Mouse (Mus musculus): ENCODE measurements at regions not wholly inside any gene's neighbourhood (a gene's known extent, or its start where the extent isn't known, plus 50 kb on each side); places are given as distances from the start of the nearest gene placed in this dataset.
A peak's percentile ranks its signal among the peaks of the same experiment; 100 is the strongest.
"Not testable (repeated sequence)": the region's sequence is repeated elsewhere in the genome, so short reads cannot be mapped to it uniquely, and the experiment has no call there.

DNA sequence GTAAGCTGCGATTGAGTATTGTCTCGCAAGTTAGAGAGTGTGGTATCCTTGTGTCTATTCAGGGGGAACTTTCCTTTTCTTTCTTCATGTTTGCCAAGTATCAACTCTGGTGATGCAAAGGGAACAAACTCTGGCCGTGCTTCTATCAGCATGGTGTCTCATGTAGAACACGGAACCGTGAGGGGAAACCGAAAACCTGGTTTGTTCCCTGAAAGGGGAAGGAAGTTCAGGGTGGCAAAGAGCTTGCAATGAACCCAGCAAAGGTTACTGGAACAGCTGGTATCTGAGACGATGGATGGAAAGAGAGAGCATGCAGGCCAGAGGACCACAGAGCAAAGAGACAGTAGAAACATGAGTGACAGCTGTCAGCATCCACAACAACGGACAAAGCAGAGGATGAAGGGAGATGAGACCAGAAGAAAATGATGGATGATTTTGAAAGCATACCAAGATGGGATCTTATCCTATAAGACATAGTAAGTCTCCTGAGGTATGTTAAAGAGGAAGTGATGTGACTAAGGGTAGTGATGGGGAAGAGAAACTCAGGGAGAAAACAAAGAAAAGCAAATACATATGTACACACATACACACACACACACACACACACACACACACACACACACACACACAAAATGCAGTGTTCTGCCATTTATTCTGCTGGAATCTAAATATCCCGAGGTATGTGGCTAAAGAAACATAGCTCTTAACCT is 199.8 kb upstream of the Peli2 start:
- no peak for DNase-seq (ENCODE audit: low spot score in 2 of 2)

DNA sequence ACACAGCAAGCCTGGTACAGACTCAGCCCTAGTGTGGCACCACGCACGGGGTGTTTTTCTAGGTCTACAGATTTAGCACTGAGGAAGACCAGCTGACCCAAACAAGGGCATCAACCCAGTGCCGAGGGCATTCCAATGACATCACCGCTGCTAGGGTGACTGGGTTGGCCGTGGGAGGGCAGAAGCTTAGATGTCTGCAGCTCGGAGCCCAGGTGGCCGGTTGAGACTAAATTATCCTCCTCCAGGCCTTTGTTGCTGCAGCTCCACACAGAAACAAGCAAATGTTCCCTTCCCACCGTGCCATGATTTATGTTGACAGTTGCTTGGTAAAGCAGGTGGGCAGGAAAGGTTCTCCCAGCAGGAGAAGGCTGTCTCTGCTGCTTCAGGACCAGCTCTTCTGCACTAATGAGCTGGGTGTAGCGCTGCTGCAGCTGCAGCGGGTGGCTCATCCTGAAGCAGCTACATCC is 198.8 kb upstream of the Peli2 start:
- DNase-seq (ENCODE audit: low spot score in 2 of 2) = peak; percentile 9 to 10

- no peak for DNase-seq (ENCODE audit: low spot score in 2 of 2)
Observed at GRCm38 (mm10) chr14:47926416-47926815, 194.2 kb upstream of the Peli2 start.

DNA sequence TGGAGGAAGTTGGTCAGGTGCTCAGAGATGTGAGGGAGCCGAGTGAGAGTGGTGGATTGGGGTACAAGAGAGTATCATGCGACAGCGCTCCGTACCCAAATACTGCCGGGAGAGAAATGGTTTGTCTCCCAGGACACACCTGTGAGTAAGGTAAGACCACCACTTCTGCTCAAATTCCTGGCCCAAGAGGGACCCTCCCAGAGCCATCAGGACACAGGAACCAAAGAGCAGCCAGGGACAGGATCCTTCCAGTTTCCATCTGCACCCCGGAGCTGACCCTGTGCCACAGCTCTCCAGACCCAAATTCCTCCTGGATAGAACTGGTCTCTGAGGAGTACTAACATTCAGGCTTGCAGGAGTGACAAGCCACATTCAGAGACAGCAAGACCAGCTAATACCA is 185.2 kb upstream of the Peli2 start:
- DNase-seq (ENCODE audit: low spot score in 2 of 2) = no peak

GRCm38 (mm10) chr14:47937081-47937651 is 183.5 kb upstream of the Peli2 start:
- no peak for DNase-seq (ENCODE audit: low spot score in 2 of 2)

GRCm38 (mm10) chr14:47939781-47940590 is 180.6 kb upstream of the Peli2 start:
- DNase-seq (ENCODE audit: low spot score in 2 of 2) = no peak

- DNase-seq (ENCODE audit: low spot score in 2 of 2) = no peak
Observed at GRCm38 (mm10) chr14:47942671-47943070, 178.0 kb upstream of the Peli2 start.

- DNase-seq (ENCODE audit: low spot score in 2 of 2) = no peak
Observed at GRCm38 (mm10) chr14:47944595-47944994, 176.0 kb upstream of the Peli2 start.

DNA sequence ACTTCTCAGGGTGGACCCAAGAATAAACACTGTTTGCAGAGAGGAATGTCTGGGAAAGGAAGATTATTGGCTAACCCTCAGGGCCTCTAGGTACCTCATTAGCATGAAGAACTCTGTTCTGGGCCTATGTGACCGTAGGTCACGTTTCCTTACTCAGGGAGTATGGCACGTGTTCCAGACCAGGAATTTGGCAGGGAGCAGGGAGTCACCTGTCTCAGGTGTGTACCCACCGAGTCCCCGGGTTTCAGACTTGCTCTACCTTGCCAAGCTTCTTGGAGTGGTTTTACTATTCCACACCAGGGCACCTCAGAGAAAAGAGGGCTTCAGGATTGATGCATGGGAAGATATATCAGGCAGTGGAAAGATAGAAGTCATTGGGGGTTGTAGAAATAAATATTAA is 169.6 kb upstream of the Peli2 start:
- DNase-seq (ENCODE audit: low spot score in 2 of 2) = no peak

GRCm38 (mm10) chr14:47958171-47958570 is 162.5 kb upstream of the Peli2 start:
- no peak for DNase-seq (ENCODE audit: low spot score in 2 of 2)

DNA sequence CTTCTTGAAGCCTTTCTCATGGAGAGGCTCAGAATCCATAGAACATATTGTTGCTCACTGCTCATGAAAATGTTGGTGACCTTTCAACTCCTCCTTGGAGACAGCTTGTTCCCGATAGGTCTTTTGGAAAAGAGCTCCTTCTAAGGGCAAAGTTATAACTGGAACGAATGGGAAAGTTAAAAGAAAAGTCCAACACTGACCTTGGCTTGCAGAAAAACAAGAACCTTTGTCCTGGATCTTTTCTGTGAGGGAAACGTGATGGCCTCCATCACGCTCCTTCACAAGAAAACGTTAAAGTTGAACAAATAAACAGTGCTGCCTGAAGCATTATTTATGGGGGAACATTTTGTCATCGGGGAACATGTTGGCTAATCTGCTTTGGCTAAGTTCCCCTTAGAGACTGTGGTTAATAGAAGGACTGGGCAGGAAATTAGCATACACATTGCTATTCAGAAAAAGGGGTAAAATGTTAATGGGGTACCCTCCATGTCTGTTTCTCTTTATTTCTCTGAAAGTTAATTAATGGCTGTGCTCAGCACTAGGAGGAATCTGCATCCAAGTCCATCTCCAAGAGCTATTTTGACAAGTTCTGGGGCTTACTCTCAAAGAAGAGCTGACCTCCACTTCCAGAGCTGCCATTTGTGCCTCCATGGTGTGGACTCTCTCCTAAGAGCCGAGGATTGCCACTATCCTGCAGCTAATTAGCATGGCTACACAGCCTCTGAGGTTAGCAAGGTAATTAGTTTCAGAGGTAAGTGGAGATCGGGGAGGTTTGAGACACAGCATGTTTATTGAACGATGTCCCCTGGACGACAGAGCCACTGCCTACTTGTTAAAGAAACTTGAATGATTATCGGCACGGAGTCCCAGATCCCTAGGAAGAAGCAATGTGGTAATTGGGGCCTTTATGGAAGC is 161.0 kb upstream of the Peli2 start:
- DNase-seq (ENCODE audit: low spot score in 2 of 2) = no peak

DNA sequence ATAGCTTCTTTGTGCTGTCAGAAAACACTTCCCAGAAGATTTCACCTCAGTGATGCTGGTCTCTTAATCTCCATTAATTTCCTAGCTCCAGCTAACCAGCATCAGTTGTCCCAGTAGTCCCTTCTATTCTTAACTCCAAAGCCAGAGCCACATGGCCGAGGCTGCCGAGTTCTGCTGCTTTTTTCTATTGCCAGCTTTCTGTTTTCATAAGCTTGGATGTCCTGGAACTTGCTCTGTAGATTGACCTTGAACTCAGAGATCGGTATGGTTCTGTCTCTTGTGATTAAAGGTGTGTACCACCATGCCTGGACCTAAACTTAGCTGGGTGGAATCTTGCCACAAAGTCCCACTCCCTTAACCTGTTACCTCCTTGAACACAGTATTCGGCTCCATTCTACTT is 155.8 kb upstream of the Peli2 start:
- not testable (repeated sequence) for DNase-seq (ENCODE audit: low spot score in 2 of 2)

DNA sequence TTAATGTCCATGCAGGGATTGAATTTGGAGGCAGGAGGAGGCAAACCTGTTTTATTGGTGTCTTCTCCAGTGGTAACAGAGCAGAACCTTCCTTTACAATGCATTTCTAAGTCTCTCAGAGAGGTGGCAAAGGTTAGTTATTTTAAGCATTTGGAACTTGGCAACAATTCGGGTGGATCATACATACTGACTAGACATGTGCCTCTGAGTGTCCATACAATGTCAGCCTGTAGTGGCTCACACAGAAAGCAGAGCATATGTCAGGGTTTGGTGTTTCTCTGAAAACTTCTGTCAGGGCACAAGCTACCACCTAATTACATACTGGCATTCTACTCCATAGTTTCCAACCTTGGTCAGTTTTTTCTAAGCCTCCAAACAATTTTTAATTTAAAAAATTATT is 150.8 kb upstream of the Peli2 start:
- DNase-seq (ENCODE audit: low spot score in 2 of 2) = no peak

- DNase-seq (ENCODE audit: low spot score in 2 of 2) = not testable (repeated sequence)
Observed at GRCm38 (mm10) chr14:47973161-47973560, 147.5 kb upstream of the Peli2 start.

DNA sequence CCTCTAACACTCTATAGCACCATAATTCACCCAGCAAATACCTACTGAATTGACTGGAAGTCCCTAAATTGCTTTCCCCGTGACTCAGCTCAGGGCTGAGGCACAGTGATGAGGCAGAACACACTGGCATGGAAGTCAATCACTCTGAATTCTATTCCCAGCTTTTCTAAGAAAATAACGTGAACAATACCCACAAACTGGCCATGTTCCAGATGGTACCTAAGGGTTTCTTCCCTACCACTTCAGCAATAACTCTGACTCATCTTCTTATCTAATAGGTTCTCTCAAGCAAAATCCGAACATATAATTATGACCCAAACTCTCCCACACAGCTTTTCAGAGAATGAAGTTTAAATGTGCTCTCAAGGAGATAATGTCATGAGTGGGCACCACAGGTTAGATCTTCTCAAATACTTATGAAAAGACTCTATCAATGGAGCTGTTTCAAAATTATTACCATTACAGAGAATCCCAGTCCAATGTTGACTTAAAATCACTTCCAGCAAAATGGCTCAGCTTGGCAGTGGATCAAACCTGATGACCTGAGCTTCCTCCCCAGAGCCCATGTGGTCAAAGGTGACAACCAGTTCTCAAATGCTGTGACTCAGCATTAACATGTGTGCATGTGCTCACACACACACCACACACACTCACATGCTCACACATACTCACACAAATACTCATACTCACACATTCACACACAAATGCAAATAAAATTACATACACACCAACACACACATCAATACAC is 137.5 kb upstream of the Peli2 start:
- DNase-seq (ENCODE audit: low spot score in 2 of 2) = no peak

- no peak for DNase-seq (ENCODE audit: low spot score in 2 of 2)
Observed at GRCm38 (mm10) chr14:47986483-47986882, 134.1 kb upstream of the Peli2 start.

DNA sequence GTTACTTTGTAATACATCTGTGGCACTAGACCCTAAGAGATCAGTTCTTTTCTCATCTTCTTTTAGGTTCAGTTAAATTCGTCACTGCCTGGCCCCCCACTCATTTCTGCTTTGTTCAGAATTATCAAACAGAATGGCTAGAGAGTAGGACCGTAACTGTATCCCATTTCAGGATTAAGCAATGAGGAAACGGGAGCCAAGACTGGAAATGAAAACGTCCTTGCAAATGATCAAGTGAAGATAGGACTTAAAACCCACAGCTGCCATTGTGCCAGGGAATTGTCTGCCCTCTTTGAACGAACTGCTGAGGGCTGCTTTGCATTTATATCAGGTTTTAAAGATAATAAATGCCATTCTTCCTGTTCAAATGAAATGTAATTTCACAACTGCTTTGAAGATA is 133.7 kb upstream of the Peli2 start:
- DNase-seq (ENCODE audit: low spot score in 2 of 2) = no peak

- no peak for DNase-seq (ENCODE audit: low spot score in 2 of 2)
Observed at GRCm38 (mm10) chr14:47987392-47988075, 133.1 kb upstream of the Peli2 start.

- DNase-seq (ENCODE audit: low spot score in 2 of 2) = no peak
Observed at GRCm38 (mm10) chr14:47988131-47988530, 132.5 kb upstream of the Peli2 start.

DNA sequence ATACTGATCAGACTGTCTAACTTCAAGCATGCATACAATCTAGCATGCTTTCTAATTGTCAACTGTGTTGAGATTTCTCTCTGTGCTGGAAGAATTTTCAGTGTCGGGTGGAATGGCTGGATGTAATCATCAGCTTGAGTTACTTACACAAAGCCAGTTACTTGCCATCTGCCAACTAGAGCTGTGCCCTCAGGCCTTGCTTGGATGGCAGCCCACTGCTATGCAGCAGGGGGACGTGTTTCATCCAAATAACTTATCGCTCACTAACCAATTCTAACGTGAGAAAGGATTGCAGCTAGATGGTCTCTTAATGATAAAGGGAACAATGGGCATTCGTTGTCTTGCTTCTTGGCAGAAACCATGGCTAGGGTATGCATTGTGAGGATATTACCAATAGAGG is 131.3 kb upstream of the Peli2 start:
- DNase-seq (ENCODE audit: low spot score in 2 of 2) = no peak

Measured in right cerebral cortex, adult 2 months (tissue).